Mouse (Mus musculus): ENCODE measurements around the gene Gpsm3. TPM values are rescaled to one million over a fixed set of nuclear protein-coding genes. Genes with fewer than 3 reads are reported as not detected.
"Not testable (repeated sequence)": the region's sequence is repeated elsewhere in the genome, so short reads cannot be mapped to it uniquely, and the experiment has no call there.

Gpsm3 gene
- polyA plus RNA-seq (2015; fragmentation: Nextera tagmentation; extraction: Ambion mirVana), result 3.8 and 5.1 TPM in 2 replicates

- no peak for ATAC-seq (replicated peaks)
- Histone ChIP-seq H3K9ac (peak within 1 kb of the TSS; percentile 12; the same call in 1 of the 2 replicates), H3K4me1 (peaks cover 58% of the 10 kb centered on the region), H3K36me3 (replicated peaks) (no peaks in the 10 kb centered on the region), H3K4me2 (peak within 1 kb of the TSS; percentile 90; the same call in 1 of the 2 replicates), H3K27me3 (replicated peaks) (no peaks in the 10 kb centered on the region), H3K27ac (peak within 1 kb of the TSS; percentile 98), H3K4me3 (no peak within 1 kb of the TSS), H3K9me3 (no peaks in the 10 kb centered on the region)
- WGBS, result 29% methylated on average over 7 of the region's 7 CpGs
These were observed at the start of gene Gpsm3 for GRCm38 (mm10) chr17:34589681-34590101. Gene Gpsm3 (plus strand): TSS chr17:34589806.

- ATAC-seq (replicated peaks); H3K9ac ChIP-seq; H3K4me3 ChIP-seq; H3K27me3 ChIP-seq (replicated peaks); H3K27ac ChIP-seq; H3K36me3 ChIP-seq (replicated peaks); H3K4me2 ChIP-seq; H3K4me1 ChIP-seq; H3K9me3 ChIP-seq: not testable (repeated sequence)
- WGBS, result 95% methylated on average over 13 of the region's 13 CpGs
These were observed 46.0 kb upstream of the Gpsm3 start for GRCm38 (mm10) chr17:34543567-34543966.

- Histone ChIP-seq H3K27ac (no peak overlapping the region), H3K4me3 (no peak overlapping the region), H3K27me3 (replicated peaks) (no peaks in the 10 kb centered on the region), H3K9ac (no peak overlapping the region), H3K4me1 (no peaks in the 10 kb centered on the region), H3K36me3 (replicated peaks) (no peaks in the 10 kb centered on the region), H3K9me3 (no peaks in the 10 kb centered on the region), H3K4me2 (no peak overlapping the region)
- ATAC-seq (replicated peaks), result no peak
- 90% methylated on average over 1 of the region's 1 CpGs for WGBS
These were observed 42.8 kb upstream of the Gpsm3 start for GRCm38 (mm10) chr17:34546797-34547196.

- Histone ChIP-seq H3K36me3 (replicated peaks) (no peaks in the 10 kb centered on the region), H3K4me3 (no peak overlapping the region), H3K27me3 (replicated peaks) (no peaks in the 10 kb centered on the region), H3K4me2 (no peak overlapping the region), H3K9ac (no peak overlapping the region), H3K9me3 (no peaks in the 10 kb centered on the region), H3K27ac (no peak overlapping the region), H3K4me1 (no peaks in the 10 kb centered on the region)
- 93% methylated on average over 4 of the region's 4 CpGs for WGBS
- no peak for ATAC-seq (replicated peaks)
These were observed 42.0 kb upstream of the Gpsm3 start for GRCm38 (mm10) chr17:34547601-34548000.

GRCm38 (mm10) chr17:34549156-34549555 lies 40.5 kb upstream of the Gpsm3 start:
- no peak overlapping the region for H3K4me2 ChIP-seq
- no peak overlapping the region for H3K27ac ChIP-seq
- no peak overlapping the region for H3K4me3 ChIP-seq
- H3K27me3 ChIP-seq (replicated peaks), result no peaks in the 10 kb centered on the region
- no peak overlapping the region for H3K9ac ChIP-seq
- H3K36me3 ChIP-seq (replicated peaks), result no peaks in the 10 kb centered on the region
- WGBS, result 98% methylated on average over 3 of the region's 3 CpGs
- no peaks in the 10 kb centered on the region for H3K4me1 ChIP-seq
- H3K9me3 ChIP-seq, result no peaks in the 10 kb centered on the region
- no peak for ATAC-seq (replicated peaks)

- WGBS, result 76% methylated on average over 2 of the region's 2 CpGs
- Histone ChIP-seq H3K9ac (no peak overlapping the region), H3K27ac (no peak overlapping the region), H3K9me3 (no peaks in the 10 kb centered on the region), H3K27me3 (replicated peaks) (no peaks in the 10 kb centered on the region), H3K4me3 (no peak overlapping the region), H3K4me2 (no peak overlapping the region), H3K4me1 (no peaks in the 10 kb centered on the region), H3K36me3 (replicated peaks) (no peaks in the 10 kb centered on the region)
- ATAC-seq (replicated peaks), result no peak
These were observed 39.8 kb upstream of the Gpsm3 start for GRCm38 (mm10) chr17:34549843-34550242.

- Histone ChIP-seq H3K9ac (no peak overlapping the region), H3K36me3 (replicated peaks) (no peaks in the 10 kb centered on the region), H3K27me3 (replicated peaks) (no peaks in the 10 kb centered on the region), H3K4me2 (no peak overlapping the region), H3K4me1 (no peaks in the 10 kb centered on the region), H3K27ac (no peak overlapping the region), H3K4me3 (no peak overlapping the region), H3K9me3 (no peaks in the 10 kb centered on the region)
- 24% methylated on average over 5 of the region's 5 CpGs for WGBS
- no peak for ATAC-seq (replicated peaks)
These were observed 34.1 kb upstream of the Gpsm3 start for GRCm38 (mm10) chr17:34555483-34555882.

GRCm38 (mm10) chr17:34556406-34556805 lies 33.2 kb upstream of the Gpsm3 start:
- H3K27me3 ChIP-seq (replicated peaks), result no peaks in the 10 kb centered on the region
- no peaks in the 10 kb centered on the region for H3K36me3 ChIP-seq (replicated peaks)
- no peak overlapping the region for H3K27ac ChIP-seq
- 86% methylated on average over 8 of the region's 8 CpGs for WGBS
- H3K9me3 ChIP-seq, result no peaks in the 10 kb centered on the region
- H3K4me2 ChIP-seq, result no peak overlapping the region
- no peak for ATAC-seq (replicated peaks)
- no peak overlapping the region for H3K9ac ChIP-seq
- no peak overlapping the region for H3K4me3 ChIP-seq
- no peaks in the 10 kb centered on the region for H3K4me1 ChIP-seq

- Histone ChIP-seq H3K4me2 (no peak overlapping the region), H3K9me3 (no peaks in the 10 kb centered on the region), H3K4me1 (no peaks in the 10 kb centered on the region), H3K9ac (no peak overlapping the region), H3K4me3 (no peak overlapping the region), H3K27ac (no peak overlapping the region), H3K27me3 (replicated peaks) (no peaks in the 10 kb centered on the region), H3K36me3 (replicated peaks) (no peaks in the 10 kb centered on the region)
- ATAC-seq (replicated peaks), result no peak
- WGBS, result 81% methylated on average over 11 of the region's 11 CpGs
These were observed 32.2 kb upstream of the Gpsm3 start for GRCm38 (mm10) chr17:34557411-34557810.

GRCm38 (mm10) chr17:34559116-34559515 lies 30.5 kb upstream of the Gpsm3 start:
- 85% methylated on average over 7 of the region's 7 CpGs for WGBS
- no peaks in the 10 kb centered on the region for H3K9me3 ChIP-seq
- no peaks in the 10 kb centered on the region for H3K4me1 ChIP-seq
- H3K4me3 ChIP-seq, result no peak overlapping the region
- H3K27ac ChIP-seq, result no peak overlapping the region
- no peaks in the 10 kb centered on the region for H3K27me3 ChIP-seq (replicated peaks)
- H3K9ac ChIP-seq, result no peak overlapping the region
- no peak overlapping the region for H3K4me2 ChIP-seq
- no peak for ATAC-seq (replicated peaks)
- no peaks in the 10 kb centered on the region for H3K36me3 ChIP-seq (replicated peaks)

GRCm38 (mm10) chr17:34559895-34560294 lies 29.7 kb upstream of the Gpsm3 start:
- Histone ChIP-seq H3K36me3 (replicated peaks) (no peaks in the 10 kb centered on the region), H3K27me3 (replicated peaks) (no peaks in the 10 kb centered on the region), H3K9me3 (no peaks in the 10 kb centered on the region), H3K27ac (no peak overlapping the region), H3K4me3 (no peak overlapping the region), H3K9ac (no peak overlapping the region), H3K4me1 (no peaks in the 10 kb centered on the region), H3K4me2 (no peak overlapping the region)
- ATAC-seq (replicated peaks), result no peak
- WGBS, result 29% methylated on average over 15 of the region's 15 CpGs

GRCm38 (mm10) chr17:34560438-34560837 lies 29.2 kb upstream of the Gpsm3 start:
- no peak for ATAC-seq (replicated peaks)
- whole genome bisulfite sequencing, result 88% methylated on average over 6 of the region's 6 CpGs
- Histone ChIP-seq H3K27ac (no peak overlapping the region), H3K9me3 (no peaks in the 10 kb centered on the region), H3K4me3 (no peak overlapping the region), H3K27me3 (replicated peaks) (no peaks in the 10 kb centered on the region), H3K4me2 (no peak overlapping the region), H3K4me1 (no peaks in the 10 kb centered on the region), H3K9ac (no peak overlapping the region), H3K36me3 (replicated peaks) (no peaks in the 10 kb centered on the region)

GRCm38 (mm10) chr17:34561200-34561599 lies 28.4 kb upstream of the Gpsm3 start:
- 0 out of 2 replicates have a peak overlapping the region, but pooled peaks have one; percentile 20 for H3K27ac ChIP-seq
- no peaks in the 10 kb centered on the region for H3K27me3 ChIP-seq (replicated peaks)
- H3K9ac ChIP-seq, result no peak overlapping the region
- ATAC-seq (replicated peaks), result no peak
- H3K4me2 ChIP-seq, result no peak overlapping the region
- H3K36me3 ChIP-seq (replicated peaks), result no peaks in the 10 kb centered on the region
- H3K4me3 ChIP-seq, result no peak overlapping the region
- H3K4me1 ChIP-seq, result no peaks in the 10 kb centered on the region
- no peaks in the 10 kb centered on the region for H3K9me3 ChIP-seq
- 42% methylated on average over 8 of the region's 8 CpGs for WGBS
